Mouse (Mus musculus): Measurements from ENCODE around the gene Cd300lb.
"Not testable (repeated sequence)": the region's sequence is repeated elsewhere in the genome, so short reads cannot be mapped to it uniquely, and the experiment has no call there.

Cd300lb gene

GRCm38 (mm10) chr11:114934144-114934543, at the start of gene Cd300lb:
TSS of gene Cd300lb (minus strand) at chr11:114934386.
- no peak for DNase-seq (ENCODE audit: extremely low spot score, low read depth, low spot score)

- DNase-seq (ENCODE audit: extremely low spot score, low read depth, low spot score), result no peak
Observed at GRCm38 (mm10) chr11:114981866-114982265, 47.7 kb upstream of the Cd300lb start.

GRCm38 (mm10) chr11:114972726-114973125, 38.5 kb upstream of the Cd300lb start:
- no peak for DNase-seq (ENCODE audit: extremely low spot score, low read depth, low spot score)

- DNase-seq (ENCODE audit: extremely low spot score, low read depth, low spot score), result no peak
Observed at GRCm38 (mm10) chr11:114968752-114969207, 34.6 kb upstream of the Cd300lb start, which contains the start of gene Cd300c. TSS of gene Cd300c (minus strand) at chr11:114969157.

GRCm38 (mm10) chr11:114965182-114965828, 31.1 kb upstream of the Cd300lb start:
- no peak for DNase-seq (ENCODE audit: extremely low spot score, low read depth, low spot score)

GRCm38 (mm10) chr11:114960369-114960768, 26.2 kb upstream of the Cd300lb start:
- no peak for DNase-seq (ENCODE audit: extremely low spot score, low read depth, low spot score)

- no peak for DNase-seq (ENCODE audit: extremely low spot score, low read depth, low spot score)
Observed at GRCm38 (mm10) chr11:114933591-114933990, 595 bp downstream of the Cd300lb start.

- no peak for DNase-seq (ENCODE audit: extremely low spot score, low read depth, low spot score)
Observed at GRCm38 (mm10) chr11:114931041-114931440, 3.1 kb downstream of the Cd300lb start.

- DNase-seq (ENCODE audit: extremely low spot score, low read depth, low spot score), result no peak
Observed at GRCm38 (mm10) chr11:114929581-114929980, 4.6 kb downstream of the Cd300lb start.

GRCm38 (mm10) chr11:114923961-114924360, 10.2 kb downstream of the Cd300lb start:
- DNase-seq (ENCODE audit: extremely low spot score, low read depth, low spot score), result peak; percentile 5

- no peak for DNase-seq (ENCODE audit: extremely low spot score, low read depth, low spot score)
Observed at GRCm38 (mm10) chr11:114922439-114922838, 11.7 kb downstream of the Cd300lb start.

- no peak for DNase-seq (ENCODE audit: extremely low spot score, low read depth, low spot score)
Observed at GRCm38 (mm10) chr11:114917120-114917519, 17.1 kb downstream of the Cd300lb start.

GRCm38 (mm10) chr11:114914978-114915377, 19.2 kb downstream of the Cd300lb start:
- no peak for DNase-seq (ENCODE audit: extremely low spot score, low read depth, low spot score)

- DNase-seq (ENCODE audit: extremely low spot score, low read depth, low spot score), result peak; percentile 39
Observed at GRCm38 (mm10) chr11:114912847-114913246, 21.3 kb downstream of the Cd300lb start.

GRCm38 (mm10) chr11:114909538-114909937, 24.6 kb downstream of the Cd300lb start:
- not testable (repeated sequence) for DNase-seq (ENCODE audit: extremely low spot score, low read depth, low spot score)

GRCm38 (mm10) chr11:114908086-114908485, 26.1 kb downstream of the Cd300lb start:
- DNase-seq (ENCODE audit: extremely low spot score, low read depth, low spot score), result no peak

- DNase-seq (ENCODE audit: extremely low spot score, low read depth, low spot score), result no peak
Observed at GRCm38 (mm10) chr11:114907567-114907966, 26.6 kb downstream of the Cd300lb start.

- no peak for DNase-seq (ENCODE audit: extremely low spot score, low read depth, low spot score)
Observed at GRCm38 (mm10) chr11:114903224-114903623, 31.0 kb downstream of the Cd300lb start.

- DNase-seq (ENCODE audit: extremely low spot score, low read depth, low spot score), result no peak
Observed at GRCm38 (mm10) chr11:114898026-114898425, 36.2 kb downstream of the Cd300lb start.

- DNase-seq (ENCODE audit: extremely low spot score, low read depth, low spot score), result no peak
Observed at GRCm38 (mm10) chr11:114896085-114896484, 38.1 kb downstream of the Cd300lb start.

GRCm38 (mm10) chr11:114890542-114890941, 43.6 kb downstream of the Cd300lb start:
- DNase-seq (ENCODE audit: extremely low spot score, low read depth, low spot score), result no peak

GRCm38 (mm10) chr11:114889991-114890518, 44.1 kb downstream of the Cd300lb start, which contains the start of gene Cd300a:
TSS of gene Cd300a (plus strand) at chr11:114890041.
- DNase-seq (ENCODE audit: extremely low spot score, low read depth, low spot score), result no peak

Data from hindlimb bud, embryonic 11.5 days (tissue).